Mouse (Mus musculus) forebrain, postnatal 0 days (tissue): ENCODE data around the gene Plxna4. TPM values are rescaled to one million over a fixed set of nuclear protein-coding genes. Genes with fewer than 3 reads are reported as not detected.
A peak's percentile ranks its signal among the peaks of the same experiment; 100 is the strongest.

Experiments used
- ATAC-seq: fragments of 200-750 bp; cut with Nextera tagmentation; 2 replicates; pipeline ENCODE4 v1.8.0; 2017; ENCODE audit warnings: mild to moderate bottlenecking, moderate library complexity
- DNase-seq: peaks from one replicate; pipeline ENCODE4 v3.0.0-alpha.2; 2015
- H3K27ac ChIP-seq: fragments of 300-500 bp; sonication (generic); 2 replicates; pipeline ENCODE4 v1.5.1; 2014; ENCODE audit warnings: low read depth, mild to moderate bottlenecking, antibody characterized with exemption, low read length, moderate library complexity, mixed read lengths
- H3K27me3 ChIP-seq: fragments of 300-500 bp; sonication (generic); 2 replicates; pipeline ENCODE4 v1.6.1; 2014; ENCODE audit warnings: mild to moderate bottlenecking, low read length, mixed read lengths; ENCODE audit not compliant: insufficient read depth
- H3K36me3 ChIP-seq: fragments of 300-500 bp; sonication (generic); 2 replicates; pipeline ENCODE4 v1.6.1; 2014; ENCODE audit warnings: mild to moderate bottlenecking, moderate library complexity; ENCODE audit not compliant: insufficient read depth
- H3K4me1 ChIP-seq: fragments of 300-500 bp; sonication (generic); 2 replicates; pipeline ENCODE4 v1.6.1; 2014; ENCODE audit warnings: antibody characterized with exemption; ENCODE audit not compliant: insufficient read depth
- H3K4me2 ChIP-seq: fragments of 300-500 bp; sonication (generic); 2 replicates; pipeline ENCODE4 v1.6.1; 2014; ENCODE audit warnings: low read depth, mild to moderate bottlenecking, moderate library complexity
- H3K4me3 ChIP-seq: fragments of 300-500 bp; sonication (generic); 2 replicates; pipeline ENCODE4 v1.5.1; 2014; ENCODE audit warnings: low read depth, low read length, mixed read lengths
- H3K9ac ChIP-seq: fragments of 300-500 bp; sonication (generic); 2 replicates; pipeline ENCODE4 v1.6.1; 2014; ENCODE audit warnings: mild to moderate bottlenecking
- H3K9me3 ChIP-seq: fragments of 300-500 bp; sonication (generic); 2 replicates; pipeline ENCODE4 v1.6.1; 2016; ENCODE audit warnings: low read length
- CTCF ChIP-seq: sonication (generic); IDR thresholded peaks from 2 replicates; pipeline ENCODE4 v1.5.1; 2016; ENCODE audit warnings: antibody characterized with exemption, control low read depth, low read depth
- WGBS: fragments of 180-500 bp; shearing (Covaris S2); extraction: QIAGEN DNeasy Blood & Tissue Kit; methylation state at CpG from one replicate; pipeline ENCODE4 v1.1.7; 2014; 5-methylcytosine and 5-hydroxymethylcytosine counted together
- polyA plus RNA-seq: library from polyadenylated mRNA; unstranded; fragments of >200 nt; fragmentation: Nextera tagmentation; extraction: Ambion mirVana; gene quantifications from 2 replicates; pipeline ENCODE4 v1.2.1, GENCODE M21; 2015
- total RNA-seq: library from RNA; depleted of rRNA; stranded (reverse); fragments of >200 nt; gene quantifications from 2 replicates; pipeline ENCODE4 v1.2.3, GENCODE M21; 2014

Gene Plxna4
- total and polyA plus RNA-seq, 2 experiments from 2014 or later: 12.0 to 51.5 TPM

GRCm38 (mm10) chr6:32544021-32544420 is 44.0 kb downstream of the Plxna4 start:
- H3K27me3 ChIP-seq: no peaks in the 10 kb centered on the region
- no peak overlapping the region for H3K27ac ChIP-seq
- no peak overlapping the region for H3K9ac ChIP-seq
- TF ChIP-seq CTCF: no peak
- DNase-seq (no peak), ATAC-seq (no peak)
- H3K4me2 ChIP-seq: no peak overlapping the region
- no peaks in the 10 kb centered on the region for H3K4me1 ChIP-seq
- H3K36me3 ChIP-seq: no peaks in the 10 kb centered on the region; the same call in 1 of the 2 replicates
- H3K4me3 ChIP-seq: no peak overlapping the region
- WGBS: 85% methylated on average over 3 of the region's 3 CpGs
- no peaks in the 10 kb centered on the region for H3K9me3 ChIP-seq

GRCm38 (mm10) chr6:32540155-32540554 is 47.8 kb downstream of the Plxna4 start:
- Histone ChIP-seq H3K4me3 (no peak overlapping the region), H3K36me3 (no peaks in the 10 kb centered on the region; the same call in 1 of the 2 replicates), H3K4me1 (no peaks in the 10 kb centered on the region), H3K27me3 (no peaks in the 10 kb centered on the region), H3K9me3 (no peaks in the 10 kb centered on the region), H3K27ac (no peak overlapping the region), H3K9ac (no peak overlapping the region), H3K4me2 (no peak overlapping the region)
- DNase-seq (no peak), ATAC-seq (no peak)
- WGBS: 93% methylated on average over 4 of the region's 4 CpGs
- no peak for TF ChIP-seq CTCF

DNA sequence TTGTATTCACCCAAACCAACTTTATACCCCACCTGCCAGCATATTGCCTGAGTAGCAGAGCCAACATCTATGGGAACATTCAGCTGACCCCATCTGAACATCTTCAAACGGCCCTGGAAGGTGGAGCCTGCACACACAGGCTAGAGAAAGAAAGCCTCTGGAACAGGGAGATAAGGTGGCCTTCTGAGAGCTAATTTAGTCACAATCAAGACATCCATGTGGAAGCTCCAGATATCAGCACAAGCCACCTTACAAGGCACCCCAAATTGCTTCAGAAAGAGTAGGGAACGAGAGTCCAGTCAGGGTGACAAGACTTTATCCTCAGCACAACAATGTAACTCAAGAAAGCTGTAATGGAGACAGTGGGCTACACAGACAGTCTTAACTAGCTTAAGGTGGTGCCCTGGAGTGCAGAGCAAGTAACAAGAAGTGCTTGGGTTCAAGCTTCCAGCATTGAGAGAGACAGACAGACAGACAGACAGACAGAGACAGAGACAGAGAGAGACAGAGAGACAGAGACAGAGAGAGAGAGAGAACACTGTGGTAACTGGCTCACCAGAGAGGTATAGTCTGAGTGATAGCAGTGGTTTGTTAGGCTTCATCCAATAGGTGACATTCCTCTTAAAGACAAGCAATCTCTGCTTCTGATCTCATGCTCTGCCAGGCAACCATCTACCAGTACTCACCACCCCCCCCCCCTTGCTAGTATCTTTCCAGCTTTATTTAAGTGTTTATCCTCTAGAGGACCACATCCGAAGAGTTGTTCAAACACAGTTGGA is 53.8 kb downstream of the Plxna4 start:
- Histone ChIP-seq H3K36me3 (no peaks in the 10 kb centered on the region), H3K4me1 (no peaks in the 10 kb centered on the region), H3K27me3 (no peaks in the 10 kb centered on the region), H3K4me3 (no peak overlapping the region), H3K27ac (no peak overlapping the region), H3K9me3 (no peaks in the 10 kb centered on the region), H3K4me2 (no peak overlapping the region), H3K9ac (no peak overlapping the region)
- DNase-seq (no peak), ATAC-seq (no peak)
- 78% methylated on average over 3 of the region's 3 CpGs for WGBS
- TF ChIP-seq CTCF: no peak

DNA sequence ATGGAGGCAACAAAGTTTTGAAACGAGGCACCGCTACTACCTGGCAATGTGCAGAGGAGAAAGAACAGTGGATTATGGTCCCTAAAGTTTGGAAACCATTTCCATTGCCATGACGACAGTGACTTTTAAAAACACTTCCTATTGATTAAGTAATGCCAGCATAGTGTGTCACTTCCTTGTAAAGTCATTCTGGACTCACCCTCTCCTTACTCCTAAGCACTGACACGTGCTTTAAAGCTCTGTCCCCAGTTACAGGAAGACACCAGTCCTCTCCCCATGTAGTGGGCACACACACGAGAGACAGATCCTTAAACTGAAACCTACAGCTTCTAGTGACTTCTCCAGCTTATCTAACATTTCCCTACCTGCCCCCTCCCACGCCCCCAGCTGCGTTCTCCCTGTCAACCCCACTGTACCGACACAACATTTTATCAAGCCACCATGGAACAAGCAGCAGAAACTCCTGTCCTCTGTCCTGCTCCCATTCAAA is 59.9 kb downstream of the Plxna4 start:
- Histone ChIP-seq H3K27ac (no peak overlapping the region), H3K36me3 (no peaks in the 10 kb centered on the region), H3K4me3 (no peak overlapping the region), H3K4me1 (0 out of 2 replicates have a peak, but pooled peaks cover 2% of the 10 kb centered on the region), H3K27me3 (no peaks in the 10 kb centered on the region), H3K9me3 (no peaks in the 10 kb centered on the region), H3K9ac (no peak overlapping the region), H3K4me2 (no peak overlapping the region)
- DNase-seq (no peak), ATAC-seq (no peak)
- WGBS: 77% methylated on average over 8 of the region's 8 CpGs
- no peak for TF ChIP-seq CTCF

DNA sequence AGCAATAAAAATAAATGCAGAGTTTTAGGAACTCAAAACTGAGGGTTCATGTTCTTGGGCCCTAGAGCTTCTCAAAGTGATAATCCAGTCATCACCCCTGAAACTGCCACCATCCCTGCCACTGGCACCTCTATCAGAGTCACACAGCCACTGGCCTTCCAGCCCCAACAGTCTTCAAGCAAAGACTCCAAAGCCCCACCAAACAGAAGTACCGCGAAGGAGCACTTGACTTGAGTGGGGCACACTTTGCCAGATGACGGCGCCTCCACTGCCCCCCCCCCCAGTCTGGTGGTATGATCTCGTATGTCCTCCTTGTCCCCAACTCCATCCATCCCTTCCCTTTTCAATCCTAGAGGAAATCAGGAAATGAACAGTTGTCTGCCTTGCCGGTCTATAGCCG is 60.5 kb downstream of the Plxna4 start:
- TF ChIP-seq CTCF: no peak
- Histone ChIP-seq H3K9ac (no peak overlapping the region), H3K36me3 (no peaks in the 10 kb centered on the region), H3K9me3 (no peaks in the 10 kb centered on the region), H3K4me1 (0 out of 2 replicates have a peak, but pooled peaks cover 2% of the 10 kb centered on the region), H3K4me2 (no peak overlapping the region), H3K27ac (no peak overlapping the region), H3K4me3 (no peak overlapping the region), H3K27me3 (no peaks in the 10 kb centered on the region)
- 74% methylated on average over 7 of the region's 7 CpGs for WGBS
- ATAC-seq (no peak), DNase-seq (no peak)

DNA sequence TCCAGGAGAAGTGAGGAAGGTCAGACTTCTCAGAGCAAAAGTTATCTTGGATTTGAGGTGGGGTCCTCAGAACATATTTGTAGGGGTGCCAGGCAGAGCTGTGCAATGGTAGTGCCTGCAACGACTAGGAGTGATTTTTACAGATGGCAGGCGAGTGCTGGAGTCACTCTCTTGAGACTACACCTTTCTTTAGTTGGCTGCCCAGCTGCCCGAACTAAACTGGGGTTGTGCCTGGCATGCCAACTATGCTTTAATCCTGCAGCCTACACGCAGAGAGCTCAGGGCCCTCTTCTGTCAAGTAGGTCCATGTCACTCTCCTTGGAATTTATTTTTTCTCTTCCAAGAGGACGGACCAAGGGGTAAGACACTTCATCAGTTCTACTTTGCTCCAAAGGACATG is 61.2 kb downstream of the Plxna4 start:
- H3K4me1 ChIP-seq: 0 out of 2 replicates have a peak, but pooled peaks cover 2% of the 10 kb centered on the region
- no peaks in the 10 kb centered on the region for H3K36me3 ChIP-seq
- H3K27ac ChIP-seq: no peak overlapping the region
- H3K4me2 ChIP-seq: no peak overlapping the region
- ATAC-seq (no peak), DNase-seq (no peak)
- H3K4me3 ChIP-seq: no peak overlapping the region
- no peak overlapping the region for H3K9ac ChIP-seq
- H3K27me3 ChIP-seq: no peaks in the 10 kb centered on the region
- 66% methylated on average over 5 of the region's 5 CpGs for WGBS
- TF ChIP-seq CTCF: no peak
- no peaks in the 10 kb centered on the region for H3K9me3 ChIP-seq

DNA sequence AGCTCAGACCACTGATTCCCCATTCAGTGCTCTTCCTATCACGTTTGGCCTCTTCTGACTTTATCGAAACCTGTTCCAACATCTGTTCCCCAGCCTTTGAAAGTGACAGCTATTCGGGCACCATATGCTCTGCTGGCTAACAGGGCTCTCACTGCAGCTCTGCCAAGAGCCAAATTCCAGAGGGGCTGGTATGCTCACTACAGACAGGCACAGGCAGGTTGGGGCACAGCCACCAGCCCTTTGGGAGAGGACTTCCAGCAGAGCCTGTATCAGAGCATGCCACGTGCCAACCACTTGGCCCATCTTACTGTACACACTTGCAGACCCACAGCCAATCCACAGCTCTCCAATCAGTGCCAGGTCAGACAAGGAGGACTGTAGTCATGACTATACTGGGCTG is 67.9 kb downstream of the Plxna4 start:
- Histone ChIP-seq H3K4me2 (no peak overlapping the region), H3K9ac (no peak overlapping the region), H3K27ac (no peak overlapping the region), H3K36me3 (peaks cover 13% of the 10 kb centered on the region), H3K4me1 (peaks cover 4% of the 10 kb centered on the region; the same call in 1 of the 2 replicates), H3K4me3 (no peak overlapping the region), H3K27me3 (no peaks in the 10 kb centered on the region), H3K9me3 (no peaks in the 10 kb centered on the region)
- TF ChIP-seq CTCF: no peak
- ATAC-seq: peak; percentile 63
- 44% methylated on average over 4 of the region's 4 CpGs for WGBS
- DNase-seq: peak; percentile 41
